Mouse (Mus musculus) liver, postnatal 0 days (tissue): ENCODE measurements at regions not wholly inside any gene's neighbourhood (a gene's known extent, or its start where the extent isn't known, plus 50 kb on each side); places are given as distances from the start of the nearest gene placed in this dataset.

ENCODE experiments used
- ATAC-seq: fragments of 200-750 bp; cut with Nextera tagmentation; 2 replicates; pipeline ENCODE4 v1.8.0; 2017; ENCODE audit warnings: mild to moderate bottlenecking, moderate library complexity
- DNase-seq: peaks from one replicate; pipeline ENCODE4 v3.0.0-alpha.2; 2016
- H3K27ac ChIP-seq: fragments of 300-500 bp; sonication (generic); 2 replicates; pipeline ENCODE4 v1.5.1; 2014; ENCODE audit warnings: antibody characterized with exemption, moderate library complexity, mild to moderate bottlenecking, low read depth
- H3K27me3 ChIP-seq: fragments of 300-500 bp; sonication (generic); 2 replicates; pipeline ENCODE4 v1.6.1; 2014; ENCODE audit warnings: low read length, control low read depth, mixed read lengths; ENCODE audit not compliant: insufficient read depth
- H3K36me3 ChIP-seq: fragments of 300-500 bp; sonication (generic); replicated peaks from 2 replicates; pipeline ENCODE4 v1.6.1; 2014; ENCODE audit warnings: mild to moderate bottlenecking, control low read depth, low read length, moderate library complexity, mixed read lengths; ENCODE audit not compliant: insufficient read depth
- H3K4me1 ChIP-seq: fragments of 300-500 bp; sonication (generic); 2 replicates; pipeline ENCODE4 v1.6.1; 2014; ENCODE audit warnings: antibody characterized with exemption, mild to moderate bottlenecking, control low read depth; ENCODE audit not compliant: insufficient read depth
- H3K4me2 ChIP-seq: fragments of 300-500 bp; sonication (generic); 2 replicates; pipeline ENCODE4 v1.6.1; 2014; ENCODE audit warnings: low read depth, mild to moderate bottlenecking, low read length, moderate library complexity, mixed read lengths
- H3K4me3 ChIP-seq: fragments of 300-500 bp; sonication (generic); 2 replicates; pipeline ENCODE4 v1.5.1; 2014; ENCODE audit warnings: low read depth, low read length
- H3K9ac ChIP-seq: fragments of 300-500 bp; sonication (generic); replicated peaks from 2 replicates; pipeline ENCODE4 v1.6.1; 2014; ENCODE audit warnings: mild to moderate bottlenecking, moderate library complexity
- H3K9me3 ChIP-seq: fragments of 300-500 bp; sonication (generic); 2 replicates; pipeline ENCODE4 v1.6.1; 2016; ENCODE audit warnings: mild to moderate bottlenecking, control low read depth, low read length, mixed read lengths
- CTCF ChIP-seq: sonication (generic); IDR thresholded peaks from 2 replicates; pipeline ENCODE4 v1.5.1; 2016; ENCODE audit warnings: antibody characterized with exemption, low read depth
- EP300 ChIP-seq: IDR thresholded peaks from 2 replicates; pipeline ENCODE4 v1.6.1; 2016; ENCODE audit warnings: antibody characterized with exemption, low read depth, mild to moderate bottlenecking
- WGBS: fragments of 180-500 bp; shearing (Covaris S2); extraction: QIAGEN DNeasy Blood & Tissue Kit; methylation state at CpG from one replicate; pipeline ENCODE4 v1.1.7; 2014; ENCODE audit not compliant: insufficient replicate concordance; 5-methylcytosine and 5-hydroxymethylcytosine counted together

DNA sequence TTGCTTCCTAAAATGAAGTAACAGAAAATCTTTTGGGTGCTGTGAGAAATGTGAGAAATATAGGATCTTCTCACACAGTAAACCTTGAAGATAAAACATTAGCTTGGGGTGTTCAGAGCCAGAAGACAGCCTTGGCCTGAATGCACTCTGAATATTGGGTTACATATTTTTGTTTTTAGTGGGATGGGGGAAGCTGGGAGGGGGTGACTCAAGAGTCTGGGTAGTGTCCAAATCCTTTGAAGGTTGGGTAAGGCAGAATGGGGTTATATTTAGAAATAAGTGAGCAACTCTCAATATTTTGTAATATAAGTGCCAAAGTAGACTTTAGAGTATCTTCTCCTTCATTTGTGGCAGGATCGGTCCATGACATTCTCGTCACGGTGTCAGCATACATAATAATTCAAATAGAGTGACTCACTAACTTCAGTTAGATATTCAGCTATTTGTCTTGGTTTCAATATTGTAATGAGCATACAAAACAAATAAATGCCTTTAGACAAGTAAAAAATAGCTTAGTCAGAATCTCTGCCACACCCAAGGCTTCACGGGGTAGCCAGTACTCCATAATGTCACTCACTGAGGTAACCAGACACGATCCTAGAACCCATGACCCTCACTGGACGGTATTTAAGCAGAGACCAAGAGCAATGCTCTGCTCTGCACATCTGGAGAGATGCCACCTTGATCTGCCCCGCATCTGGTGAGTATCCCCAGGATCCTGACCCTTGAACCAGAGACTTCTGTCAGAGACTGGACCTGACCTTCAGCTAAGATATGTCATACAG, 209.9 kb upstream of the Map3k1 start:
- no peaks in the 10 kb centered on the region for H3K9me3 ChIP-seq
- 76% methylated on average over 7 of the region's 7 CpGs for WGBS
- ATAC-seq (no peak), DNase-seq (no peak)
- peak overlapping the region; percentile 23; the same call in 1 of the 2 replicates for H3K4me2 ChIP-seq
- H3K4me1 ChIP-seq: peaks cover 27% of the 10 kb centered on the region
- no peak overlapping the region for H3K9ac ChIP-seq
- H3K27ac ChIP-seq: 0 out of 2 replicates have a peak overlapping the region, but pooled peaks have one; percentile 5
- no peak for TF ChIP-seq EP300
- TF ChIP-seq CTCF: no peak
- no peak overlapping the region for H3K4me3 ChIP-seq
- no peaks in the 10 kb centered on the region for H3K36me3 ChIP-seq
- no peaks in the 10 kb centered on the region for H3K27me3 ChIP-seq

GRCm38 (mm10) chr13:112019575-112019974, 210.8 kb upstream of the Map3k1 start:
- no peak overlapping the region for H3K4me3 ChIP-seq
- WGBS: 75% methylated on average over 5 of the region's 5 CpGs
- H3K27me3 ChIP-seq: no peaks in the 10 kb centered on the region
- peak; percentile 9 for DNase-seq
- 0 out of 2 replicates have a peak overlapping the region, but pooled peaks have one; percentile 5 for H3K27ac ChIP-seq
- H3K4me2 ChIP-seq: no peak overlapping the region; the same call in 1 of the 2 replicates
- 0 out of 2 replicates have a peak, but pooled peaks have one; percentile 10 for ATAC-seq
- no peaks in the 10 kb centered on the region for H3K36me3 ChIP-seq
- peaks cover 27% of the 10 kb centered on the region for H3K4me1 ChIP-seq
- TF ChIP-seq CTCF (no peak), EP300 (no peak)
- no peaks in the 10 kb centered on the region for H3K9me3 ChIP-seq
- H3K9ac ChIP-seq: no peak overlapping the region

- H3K4me2 ChIP-seq: no peak overlapping the region
- 72% methylated on average over 4 of the region's 4 CpGs for WGBS
- DNase-seq (no peak), ATAC-seq (no peak)
- TF ChIP-seq CTCF (no peak), EP300 (no peak)
- H3K27ac ChIP-seq: no peak overlapping the region
- no peaks in the 10 kb centered on the region for H3K36me3 ChIP-seq
- H3K4me1 ChIP-seq: peaks cover 29% of the 10 kb centered on the region
- H3K9me3 ChIP-seq: no peaks in the 10 kb centered on the region
- no peak overlapping the region for H3K4me3 ChIP-seq
- H3K9ac ChIP-seq: no peak overlapping the region
- H3K27me3 ChIP-seq: no peaks in the 10 kb centered on the region
These were observed 214.4 kb upstream of the Map3k1 start for GRCm38 (mm10) chr13:112023171-112023570.

DNA sequence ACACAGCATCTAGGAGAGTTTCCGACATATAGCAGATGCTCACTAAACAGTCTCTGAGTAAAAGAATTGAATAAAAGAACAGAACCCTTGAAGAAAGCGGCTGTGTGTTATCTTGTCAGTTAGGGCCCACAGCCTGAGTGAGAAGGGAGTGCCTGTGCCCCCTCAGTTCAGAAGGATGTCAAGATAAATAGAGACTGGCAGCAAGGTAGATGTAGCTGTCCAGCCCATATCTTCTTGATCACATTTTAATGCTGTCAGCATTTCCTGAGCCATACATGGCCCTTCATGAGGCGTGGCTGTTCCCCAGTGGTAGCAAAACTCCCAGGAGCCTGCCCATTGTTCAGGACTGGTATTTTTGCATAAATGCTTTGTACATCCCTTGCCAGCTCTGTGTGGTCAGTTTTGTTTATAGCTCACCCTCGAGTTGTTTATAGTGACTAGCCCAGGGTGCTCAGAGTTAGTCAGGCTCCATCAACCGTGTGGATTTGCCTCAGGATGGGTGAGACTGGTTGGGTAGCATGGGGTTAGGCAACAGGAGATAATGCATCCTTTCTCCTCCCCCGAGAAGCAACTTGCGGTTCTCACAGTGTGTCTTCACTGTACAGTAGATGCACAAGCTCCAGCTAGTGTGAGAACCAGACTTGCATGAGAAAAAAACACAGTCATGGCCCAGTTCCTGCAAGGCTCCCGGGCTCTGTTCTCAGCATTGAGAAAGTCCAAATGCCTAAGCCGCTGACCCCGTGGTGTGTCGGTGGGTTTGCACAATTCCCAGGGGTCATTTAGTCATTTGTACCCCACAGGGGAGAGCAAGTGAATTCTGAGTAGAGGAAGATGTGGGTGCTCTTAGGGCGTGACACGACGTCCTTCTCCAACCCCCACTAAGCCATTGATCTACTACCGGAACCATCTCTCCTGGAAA, 216.1 kb upstream of the Map3k1 start:
- 64% methylated on average over 15 of the region's 15 CpGs for WGBS
- peak overlapping the region; percentile 15; the same call in 1 of the 2 replicates for H3K4me2 ChIP-seq
- no peak for DNase-seq

DNA sequence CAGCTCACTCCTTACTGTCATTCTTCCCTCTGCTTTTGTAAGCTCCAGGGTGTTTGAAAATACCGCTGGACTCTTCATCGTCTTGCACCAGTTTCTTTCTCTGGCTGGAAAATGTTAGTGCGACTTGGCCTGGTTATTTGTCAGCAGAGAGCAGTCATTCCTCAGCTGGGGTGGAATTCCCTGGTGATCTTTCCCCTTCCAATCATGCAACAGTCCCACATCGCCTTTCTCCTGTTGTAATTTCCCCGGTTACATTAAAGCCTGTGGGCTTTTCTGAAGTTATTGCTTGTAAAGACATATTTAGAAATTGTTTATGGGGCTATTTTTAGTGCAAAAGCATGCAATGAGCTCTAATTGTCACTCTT, 216.8 kb upstream of the Map3k1 start:
- Histone ChIP-seq H3K4me2 (no peak overlapping the region), H3K9me3 (no peaks in the 10 kb centered on the region), H3K27me3 (no peaks in the 10 kb centered on the region), H3K36me3 (no peaks in the 10 kb centered on the region), H3K4me3 (no peak overlapping the region), H3K9ac (no peak overlapping the region), H3K4me1 (peaks cover 16% of the 10 kb centered on the region), H3K27ac (no peak overlapping the region)
- DNase-seq: no peak
- ATAC-seq: no peak
- WGBS: 87% methylated on average over 5 of the region's 5 CpGs
- TF ChIP-seq EP300: no peak
- no peak for TF ChIP-seq CTCF

More for the DNA sequence above, 216.1 kb upstream of the Map3k1 start:
- Histone ChIP-seq H3K4me3 (no peak overlapping the region), H3K4me1 (peaks cover 16% of the 10 kb centered on the region), H3K9me3 (no peaks in the 10 kb centered on the region), H3K27ac (no peak overlapping the region), H3K27me3 (no peaks in the 10 kb centered on the region), H3K36me3 (no peaks in the 10 kb centered on the region), H3K9ac (no peak overlapping the region)
- TF ChIP-seq CTCF: no peak
- TF ChIP-seq EP300: peak; percentile 91
- peak; percentile 95 for ATAC-seq

DNA sequence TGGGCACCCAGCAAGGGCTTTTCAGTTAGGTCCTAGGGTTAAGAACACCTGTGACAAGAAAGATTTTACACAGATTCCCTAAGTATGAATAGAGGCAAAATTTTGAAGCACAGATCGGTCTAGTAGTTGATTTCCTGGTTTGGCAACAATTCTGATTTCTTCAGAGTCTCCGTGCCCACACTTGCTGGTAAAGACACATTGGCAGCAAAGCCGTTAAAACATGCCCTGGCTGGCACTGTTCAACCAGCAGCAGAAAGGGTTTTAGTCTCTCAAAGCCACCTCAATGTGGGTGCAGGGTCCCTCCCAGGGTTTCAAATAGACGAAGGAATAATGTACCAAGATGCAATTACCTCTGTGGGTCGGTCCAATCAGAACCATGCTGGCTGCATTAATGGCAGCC, 218.9 kb upstream of the Map3k1 start:
- Histone ChIP-seq H3K4me1 (peaks cover 14% of the 10 kb centered on the region), H3K9ac (no peak overlapping the region), H3K4me2 (no peak overlapping the region), H3K27ac (no peak overlapping the region), H3K4me3 (no peak overlapping the region), H3K9me3 (no peaks in the 10 kb centered on the region), H3K27me3 (no peaks in the 10 kb centered on the region), H3K36me3 (no peaks in the 10 kb centered on the region)
- WGBS: 80% methylated on average over 5 of the region's 5 CpGs
- TF ChIP-seq EP300: no peak
- no peak for TF ChIP-seq CTCF
- no peak for ATAC-seq
- DNase-seq: no peak
